Comparison of ENCODE assay signal across 29 mouse cellular contexts in the genomic region with DNA sequence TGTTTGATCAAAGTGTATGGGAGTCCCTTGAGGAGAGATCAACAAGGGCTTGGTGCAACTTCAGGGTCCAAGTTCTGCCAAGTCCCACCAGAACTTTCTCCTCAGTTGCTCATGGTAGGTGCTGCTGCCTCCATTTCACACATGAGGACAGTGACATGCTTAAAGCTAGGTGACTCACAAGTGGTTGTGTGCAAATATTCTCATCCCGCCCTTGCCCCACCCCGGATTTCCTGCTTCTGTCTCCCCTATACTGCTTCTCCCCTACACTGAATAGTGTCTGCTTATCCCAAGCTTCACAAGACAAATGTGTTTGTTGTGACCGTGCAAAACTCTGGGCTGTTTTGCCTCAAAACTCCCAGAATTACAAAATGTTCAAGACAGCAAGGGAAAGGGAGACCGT. TPM values are rescaled to one million over a fixed set of nuclear protein-coding genes. Genes with fewer than 3 reads are reported as not detected.
DNase-seq lines count a peak whose midpoint lies in the region; ATAC-seq lines count a peak whose summit lies in the region.
"Had no signal": no experiment of that assay in that cellular context is flagged by ENCODE, and none has a peak within 500 bp of the region (broad histone marks: within the 10 kb centered on the region; RNA-seq: fewer than 3 reads in every experiment).

No protein-coding gene starts in this region.

- H3K27me3 ChIP-seq in embryonic facial prominence, embryonic 10.5 days (replicated peaks; ENCODE audit: low read depth, poor library complexity, severe bottlenecking): no peaks in the 10 kb centered on the region
- H3K27me3 ChIP-seq: embryonic facial prominence, embryonic 12.5 days; embryonic facial prominence, embryonic 15.5 days; heart, embryonic 15.5 days; hindbrain, embryonic 13.5 days had no signal

- peak; percentile 59 for ATAC-seq in CD4-positive, CD25-positive, alpha-beta regulatory T cell, adult 4 months
- peak; percentile 21; the same call in 1 of the 2 replicates for ATAC-seq in granulocyte monocyte progenitor cell, adult 5-6 weeks (replicated peaks; ENCODE audit: poor library complexity, severe bottlenecking)
- ATAC-seq in megakaryocyte, adult 5-6 weeks (ENCODE audit: poor library complexity, severe bottlenecking): 0 out of 2 replicates have a peak, but pooled peaks have one; percentile 14
- ATAC-seq in megakaryocyte progenitor cell, adult 5-6 weeks (replicated peaks; ENCODE audit: poor library complexity): no peak
- ATAC-seq: forebrain, embryonic 14.5 days; hindbrain, postnatal 0 days; intestine, postnatal 0 days had no signal

- H3K27ac ChIP-seq in embryonic facial prominence, embryonic 10.5 days (replicated peaks): no peak overlapping the region
- H3K27ac ChIP-seq: embryonic facial prominence, embryonic 12.5 days; embryonic facial prominence, embryonic 15.5 days; heart, embryonic 15.5 days; hindbrain, embryonic 10.5 days; hindbrain, embryonic 13.5 days; hindbrain, postnatal 0 days had no signal

- no peaks in the 10 kb centered on the region for H3K36me3 ChIP-seq in embryonic facial prominence, embryonic 10.5 days (replicated peaks)
- H3K36me3 ChIP-seq: embryonic facial prominence, embryonic 12.5 days; embryonic facial prominence, embryonic 15.5 days; heart, embryonic 12.5 days; heart, embryonic 15.5 days; hindbrain, embryonic 10.5 days; hindbrain, embryonic 13.5 days had no signal

- no peaks in the 10 kb centered on the region for H3K9me3 ChIP-seq in embryonic facial prominence, embryonic 10.5 days
- H3K9me3 ChIP-seq: embryonic facial prominence, embryonic 12.5 days; embryonic facial prominence, embryonic 15.5 days; heart, embryonic 12.5 days; heart, embryonic 15.5 days; hindbrain, embryonic 10.5 days; hindbrain, embryonic 13.5 days had no signal

- no peak overlapping the region for H3K4me3 ChIP-seq in embryonic facial prominence, embryonic 10.5 days
- H3K4me3 ChIP-seq: embryonic facial prominence, embryonic 12.5 days; embryonic facial prominence, embryonic 15.5 days; heart, embryonic 12.5 days; heart, embryonic 15.5 days; hindbrain, embryonic 10.5 days; hindbrain, embryonic 13.5 days had no signal

- WGBS in embryonic facial prominence, embryonic 10.5 days: 90% methylated on average over 4 of the region's 4 CpGs

- DNase-seq in 416B (ENCODE audit: low read depth): peak; percentile 89
- DNase-seq in embryonic facial prominence, embryonic 10.5 days (ENCODE audit: low spot score): no peak
- no peak for DNase-seq in gastrocnemius, adult 8-10 months (ENCODE audit: low spot score in 2 of 2)
- DNase-seq in left cerebral cortex, adult 9 months (ENCODE audit: low spot score in 2 of 2): no peak
- DNase-seq: adrenal gland, postnatal 10 days; adrenal gland, postnatal 36 days; cerebellum, adult 18-20 months; cerebellum, adult 9-10 months; cerebellum, postnatal 14 days; gastrocnemius, postnatal 14 days; heart, adult 18-20 months; heart, postnatal 10 days; heart, postnatal 36 days had no signal

- H3K4me1 ChIP-seq in embryonic facial prominence, embryonic 10.5 days: no peaks in the 10 kb centered on the region
- H3K4me1 ChIP-seq: embryonic facial prominence, embryonic 12.5 days; embryonic facial prominence, embryonic 15.5 days; heart, embryonic 12.5 days; heart, embryonic 15.5 days; hindbrain, embryonic 10.5 days; hindbrain, embryonic 13.5 days had no signal

RNA-seq across cellular contexts. Expression of gene Fasl, which starts 43.4 kb away (rescaled TPM):
- 10 to 100 TPM; 10.7 to 12.7 TPM for polyA plus RNA-seq in CD4-positive, CD25-positive, alpha-beta regulatory T cell, adult 4 months (2017; shearing (Covaris generic))
- not detected in 2 replicates for total RNA-seq in granulocyte monocyte progenitor cell, adult 5-6 weeks (2014; fragmentation: Nextera tagmentation)
- not detected in 2 replicates for total RNA-seq in granulocyte monocyte progenitor cell, adult 5-6 weeks (2017)
- total RNA-seq in megakaryocyte, adult 5-6 weeks (2015): 1.2 and 1.3 TPM in 2 replicates
- total RNA-seq in megakaryocyte, adult 5-6 weeks (2017): 1.5 and 1.8 TPM in 2 replicates
- total RNA-seq in megakaryocyte progenitor cell, adult 5-6 weeks (2015): not detected in 2 replicates
- total RNA-seq in megakaryocyte progenitor cell, adult 5-6 weeks (2017): 0.25 TPM in 1 of 2 replicates, not detected in the other
- polyA plus RNA-seq in embryonic facial prominence, embryonic 10.5 days (2016; fragmentation: Nextera tagmentation; extraction: Ambion mirVana): not detected in 2 replicates
- total RNA-seq in gastrocnemius, adult 8-10 months (2022): not detected
- total RNA-seq: adrenal gland, postnatal 10 days; gastrocnemius, postnatal 14 days; gastrocnemius, postnatal 4 days; heart, postnatal 10 days; heart, postnatal 36 days had no signal
- polyA plus RNA-seq: C2C12; embryonic facial prominence, embryonic 12.5 days; embryonic facial prominence, embryonic 15.5 days; heart, embryonic 12.5 days; hindbrain, embryonic 10.5 days; intestine, embryonic 14.5 days; intestine, postnatal 0 days had no signal
